Mouse (Mus musculus): ENCODE results near the gene Smco2. TPM values are rescaled to one million over a fixed set of nuclear protein-coding genes. Genes with fewer than 3 reads are reported as not detected.

Gene Smco2
- polyA plus RNA-seq, 1 experiment from 2014 or later = not detected

DNA sequence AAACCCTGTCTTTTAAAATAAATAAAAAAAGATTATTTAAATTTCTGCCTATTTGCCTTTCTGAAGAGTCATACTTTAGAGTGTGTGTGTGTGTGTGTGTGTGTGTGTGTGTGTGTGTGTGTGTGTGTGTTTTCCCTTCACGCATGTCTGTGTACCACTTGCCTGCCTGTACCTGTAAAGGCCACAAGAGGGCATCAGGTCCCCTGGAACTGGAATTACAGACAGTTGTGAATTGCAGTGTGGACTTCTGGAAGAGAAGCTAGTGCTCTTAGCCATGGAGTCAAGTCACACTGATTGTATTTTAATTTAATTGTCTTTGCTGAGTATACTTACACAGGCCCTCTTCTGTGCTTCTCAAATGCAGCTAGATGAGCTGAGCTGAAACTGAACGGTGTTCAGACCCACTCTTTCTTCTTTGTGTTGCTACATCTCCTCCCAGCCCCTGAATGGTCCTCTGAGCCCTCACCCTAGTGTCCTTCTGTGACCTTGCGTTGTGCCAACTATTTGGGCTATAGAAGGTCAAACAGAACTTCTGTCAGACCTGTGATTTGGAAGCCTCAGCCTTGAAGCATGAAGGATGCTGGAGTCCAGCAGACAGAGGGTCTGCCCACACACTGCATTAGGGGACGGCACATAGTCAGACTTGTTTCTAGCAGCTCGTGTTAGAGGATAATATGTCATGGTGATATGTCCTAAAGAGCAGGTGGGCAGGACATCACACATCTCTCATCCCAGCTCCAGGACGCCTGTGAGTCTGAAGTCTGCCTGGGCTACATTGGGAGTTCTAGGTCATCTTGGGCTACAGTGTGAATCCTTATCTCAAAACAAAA, 16.2 kb upstream of the Smco2 start:
- no peak overlapping the region for H3K9ac ChIP-seq (ENCODE audit: low read length)
- H3K4me3 ChIP-seq (ENCODE audit: low read depth, low read length) = no peak overlapping the region
- no peaks in the 10 kb centered on the region for H3K9me3 ChIP-seq (ENCODE audit: control insufficient read depth, low read length)
- no peaks in the 10 kb centered on the region for H3K27me3 ChIP-seq (ENCODE audit: control insufficient read depth, insufficient read depth, low read length)
- peak; percentile 81; the same call in 1 of the 2 replicates for ATAC-seq (ENCODE audit: low FRiP score)
- no peaks in the 10 kb centered on the region for H3K36me3 ChIP-seq (ENCODE audit: control insufficient read depth, insufficient read depth, low read length)
- WGBS = 72% methylated on average over 6 of the region's 6 CpGs
- H3K27ac ChIP-seq (ENCODE audit: low read depth, low read length) = no peak overlapping the region
- no peaks in the 10 kb centered on the region for H3K4me1 ChIP-seq (ENCODE audit: control insufficient read depth, insufficient read depth, low read length)
- DNase-seq (ENCODE audit: low spot score, missing footprints) = peak; percentile 92
- no peak overlapping the region for H3K4me2 ChIP-seq

DNA sequence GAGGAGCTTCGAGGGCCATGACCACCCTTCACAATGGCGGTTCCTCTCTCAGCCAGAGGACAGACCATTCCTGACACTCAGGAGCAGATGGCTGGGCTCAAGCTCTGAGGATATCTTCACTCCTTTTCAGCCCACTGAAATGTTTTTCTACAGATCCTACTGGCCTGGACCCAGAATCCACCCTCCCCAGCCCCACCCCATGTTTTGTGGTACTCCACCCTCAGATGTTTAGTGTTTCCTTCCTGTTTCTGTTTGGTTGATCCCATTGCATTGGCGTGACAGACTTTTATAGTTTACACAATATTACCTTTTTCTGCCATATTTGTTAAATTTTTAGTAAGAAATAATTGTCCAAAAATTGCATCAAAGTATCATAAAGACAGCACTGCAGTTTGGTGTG, 15.6 kb upstream of the Smco2 start:
- Histone ChIP-seq H3K36me3 (ENCODE audit: control insufficient read depth, insufficient read depth, low read length) (no peaks in the 10 kb centered on the region), H3K4me3 (ENCODE audit: low read depth, low read length) (no peak overlapping the region), H3K27me3 (ENCODE audit: control insufficient read depth, insufficient read depth, low read length) (no peaks in the 10 kb centered on the region), H3K9me3 (ENCODE audit: control insufficient read depth, low read length) (no peaks in the 10 kb centered on the region), H3K27ac (ENCODE audit: low read depth, low read length) (no peak overlapping the region), H3K4me2 (no peak overlapping the region), H3K9ac (ENCODE audit: low read length) (no peak overlapping the region), H3K4me1 (ENCODE audit: control insufficient read depth, insufficient read depth, low read length) (no peaks in the 10 kb centered on the region)
- 78% methylated on average over 3 of the region's 3 CpGs for WGBS
- no peak for DNase-seq (ENCODE audit: low spot score, missing footprints)
- ATAC-seq (ENCODE audit: low FRiP score) = no peak

DNA sequence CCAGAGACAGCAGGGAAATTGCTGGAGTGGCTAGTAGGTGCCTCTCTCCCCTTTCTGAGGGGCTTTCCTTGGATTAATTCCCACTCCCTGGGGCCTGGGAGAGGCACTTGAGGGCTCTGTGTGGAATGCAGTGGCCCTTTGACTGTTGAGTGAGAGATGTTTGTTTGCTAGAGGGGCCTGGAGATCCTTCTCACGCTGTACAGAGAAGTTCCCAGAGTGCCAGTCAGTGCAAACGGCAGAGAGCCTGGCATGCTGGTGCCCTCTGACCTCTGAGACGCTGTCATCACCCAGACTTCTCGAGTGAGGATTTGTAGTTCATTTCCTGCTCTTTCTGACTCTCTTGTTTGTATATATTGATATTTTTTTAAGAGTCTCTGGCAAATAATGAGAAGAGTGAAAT, 14.1 kb upstream of the Smco2 start:
- ATAC-seq (ENCODE audit: low FRiP score) = no peak
- Histone ChIP-seq H3K4me2 (no peak overlapping the region), H3K9me3 (ENCODE audit: control insufficient read depth, low read length) (no peaks in the 10 kb centered on the region), H3K4me1 (ENCODE audit: control insufficient read depth, insufficient read depth, low read length) (no peaks in the 10 kb centered on the region), H3K27ac (ENCODE audit: low read depth, low read length) (no peak overlapping the region), H3K36me3 (ENCODE audit: control insufficient read depth, insufficient read depth, low read length) (no peaks in the 10 kb centered on the region), H3K27me3 (ENCODE audit: control insufficient read depth, insufficient read depth, low read length) (no peaks in the 10 kb centered on the region), H3K4me3 (ENCODE audit: low read depth, low read length) (no peak overlapping the region), H3K9ac (ENCODE audit: low read length) (no peak overlapping the region)
- WGBS = 37% methylated on average over 4 of the region's 4 CpGs
- no peak for DNase-seq (ENCODE audit: low spot score, missing footprints)

DNA sequence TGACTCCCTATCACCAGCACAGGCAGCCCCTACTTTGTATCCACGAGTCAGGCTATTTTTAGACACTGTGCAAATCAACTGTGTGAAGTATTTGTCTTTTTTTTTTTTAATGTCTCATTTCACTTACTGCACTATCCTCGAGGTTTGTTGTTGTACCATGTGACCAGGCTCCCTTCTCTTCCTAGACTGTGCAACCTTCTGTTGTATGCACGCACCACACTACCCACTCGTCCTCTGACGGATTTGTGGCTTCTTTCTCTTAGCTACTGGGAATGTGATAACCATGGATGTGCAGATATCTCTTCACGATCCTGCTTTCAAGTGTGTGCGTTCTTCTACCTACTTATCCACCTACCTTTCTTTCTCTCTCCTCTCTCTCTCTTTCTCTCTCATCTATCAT, 12.6 kb upstream of the Smco2 start:
- ATAC-seq (ENCODE audit: low FRiP score) (no peak), DNase-seq (ENCODE audit: low spot score, missing footprints) (no peak)
- Histone ChIP-seq H3K4me1 (ENCODE audit: control insufficient read depth, insufficient read depth, low read length) (no peaks in the 10 kb centered on the region), H3K4me3 (ENCODE audit: low read depth, low read length) (no peak overlapping the region), H3K36me3 (ENCODE audit: control insufficient read depth, insufficient read depth, low read length) (no peaks in the 10 kb centered on the region), H3K4me2 (no peak overlapping the region), H3K9me3 (ENCODE audit: control insufficient read depth, low read length) (no peaks in the 10 kb centered on the region), H3K27ac (ENCODE audit: low read depth, low read length) (no peak overlapping the region), H3K27me3 (ENCODE audit: control insufficient read depth, insufficient read depth, low read length) (no peaks in the 10 kb centered on the region), H3K9ac (ENCODE audit: low read length) (no peak overlapping the region)
- WGBS = 85% methylated on average over 7 of the region's 7 CpGs

DNA sequence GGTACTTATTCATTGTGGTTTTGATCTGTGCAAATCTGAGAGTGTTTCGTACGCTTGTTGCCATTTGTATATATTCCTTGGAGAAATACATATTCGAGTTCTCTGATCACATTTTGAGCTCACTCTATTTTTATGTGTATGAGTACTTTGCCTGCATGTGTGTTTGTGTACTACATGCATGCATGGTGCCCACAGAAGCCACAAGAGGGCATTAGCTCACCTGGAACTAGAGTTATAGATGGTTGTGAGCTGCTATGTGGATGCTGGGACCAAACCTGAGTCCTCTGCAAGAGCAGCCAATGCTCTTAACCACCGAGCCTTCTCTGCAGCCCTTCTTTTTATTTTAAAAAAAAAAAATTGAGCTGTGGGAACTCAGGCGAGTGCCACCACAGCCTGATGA, 11.5 kb upstream of the Smco2 start:
- DNase-seq (ENCODE audit: low spot score, missing footprints) (no peak), ATAC-seq (ENCODE audit: low FRiP score) (no peak)
- no peak overlapping the region for H3K9ac ChIP-seq (ENCODE audit: low read length)
- H3K4me3 ChIP-seq (ENCODE audit: low read depth, low read length) = no peak overlapping the region
- no peaks in the 10 kb centered on the region for H3K4me1 ChIP-seq (ENCODE audit: control insufficient read depth, insufficient read depth, low read length)
- H3K36me3 ChIP-seq (ENCODE audit: control insufficient read depth, insufficient read depth, low read length) = no peaks in the 10 kb centered on the region
- H3K4me2 ChIP-seq = no peak overlapping the region
- H3K27ac ChIP-seq (ENCODE audit: low read depth, low read length) = no peak overlapping the region
- WGBS = 87% methylated on average over 5 of the region's 5 CpGs
- H3K27me3 ChIP-seq (ENCODE audit: control insufficient read depth, insufficient read depth, low read length) = no peaks in the 10 kb centered on the region
- H3K9me3 ChIP-seq (ENCODE audit: control insufficient read depth, low read length) = no peaks in the 10 kb centered on the region

DNA sequence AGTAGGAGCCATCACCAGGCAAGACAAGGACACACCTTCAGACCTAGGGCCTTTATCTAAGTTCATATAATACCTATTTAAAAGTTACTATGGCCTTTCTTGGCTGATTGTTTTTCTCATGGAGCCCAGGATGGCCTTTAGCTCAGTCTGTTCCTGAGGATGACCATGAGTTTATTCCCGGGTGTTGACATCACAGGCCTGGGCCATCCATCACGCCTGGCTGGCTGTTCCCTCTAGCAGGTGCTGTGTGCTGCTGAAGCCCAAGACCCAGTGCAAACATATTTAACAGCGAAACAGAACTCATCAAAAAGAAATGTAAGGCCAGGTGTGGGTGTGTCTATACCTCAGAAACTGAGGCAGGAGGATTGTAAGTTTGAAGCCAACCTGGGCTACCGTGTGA, 11.0 kb upstream of the Smco2 start:
- H3K4me1 ChIP-seq (ENCODE audit: control insufficient read depth, insufficient read depth, low read length) = no peaks in the 10 kb centered on the region
- no peaks in the 10 kb centered on the region for H3K27me3 ChIP-seq (ENCODE audit: control insufficient read depth, insufficient read depth, low read length)
- DNase-seq (ENCODE audit: low spot score, missing footprints) (no peak), ATAC-seq (ENCODE audit: low FRiP score) (no peak)
- no peak overlapping the region for H3K4me2 ChIP-seq
- no peak overlapping the region for H3K4me3 ChIP-seq (ENCODE audit: low read depth, low read length)
- H3K36me3 ChIP-seq (ENCODE audit: control insufficient read depth, insufficient read depth, low read length) = no peaks in the 10 kb centered on the region
- 87% methylated on average over 4 of the region's 4 CpGs for WGBS
- no peaks in the 10 kb centered on the region for H3K9me3 ChIP-seq (ENCODE audit: control insufficient read depth, low read length)
- H3K9ac ChIP-seq (ENCODE audit: low read length) = no peak overlapping the region
- no peak overlapping the region for H3K27ac ChIP-seq (ENCODE audit: low read depth, low read length)

DNA sequence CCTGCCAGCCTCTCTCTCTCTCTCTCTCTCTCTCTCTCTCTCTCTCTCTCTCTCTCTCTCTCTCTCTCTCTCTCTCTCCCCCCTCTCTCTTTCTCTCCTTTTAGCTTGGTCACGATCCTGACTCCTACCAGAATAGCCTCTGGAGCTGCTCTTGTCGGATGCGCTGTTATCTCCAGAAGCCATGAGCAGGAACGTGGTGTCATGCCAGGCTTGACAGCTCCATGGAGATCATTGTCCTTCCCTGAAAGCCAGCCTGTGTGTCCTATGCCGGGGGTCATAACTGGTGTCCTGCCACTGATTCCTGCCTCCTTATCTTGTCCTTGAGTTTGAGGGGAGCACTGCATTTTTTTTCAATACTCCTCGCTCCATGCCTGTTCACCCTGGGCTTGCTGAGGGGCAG, 5.0 kb upstream of the Smco2 start:
- Histone ChIP-seq H3K4me1 (ENCODE audit: control insufficient read depth, insufficient read depth, low read length) (no peaks in the 10 kb centered on the region), H3K4me2 (no peak overlapping the region), H3K9me3 (ENCODE audit: control insufficient read depth, low read length) (no peaks in the 10 kb centered on the region), H3K36me3 (ENCODE audit: control insufficient read depth, insufficient read depth, low read length) (no peaks in the 10 kb centered on the region), H3K9ac (ENCODE audit: low read length) (no peak overlapping the region), H3K4me3 (ENCODE audit: low read depth, low read length) (no peak overlapping the region), H3K27ac (ENCODE audit: low read depth, low read length) (no peak overlapping the region), H3K27me3 (ENCODE audit: control insufficient read depth, insufficient read depth, low read length) (no peaks in the 10 kb centered on the region)
- ATAC-seq (ENCODE audit: low FRiP score) = no peak
- 77% methylated on average over 6 of the region's 6 CpGs for WGBS
- no peak for DNase-seq (ENCODE audit: low spot score, missing footprints)

DNA sequence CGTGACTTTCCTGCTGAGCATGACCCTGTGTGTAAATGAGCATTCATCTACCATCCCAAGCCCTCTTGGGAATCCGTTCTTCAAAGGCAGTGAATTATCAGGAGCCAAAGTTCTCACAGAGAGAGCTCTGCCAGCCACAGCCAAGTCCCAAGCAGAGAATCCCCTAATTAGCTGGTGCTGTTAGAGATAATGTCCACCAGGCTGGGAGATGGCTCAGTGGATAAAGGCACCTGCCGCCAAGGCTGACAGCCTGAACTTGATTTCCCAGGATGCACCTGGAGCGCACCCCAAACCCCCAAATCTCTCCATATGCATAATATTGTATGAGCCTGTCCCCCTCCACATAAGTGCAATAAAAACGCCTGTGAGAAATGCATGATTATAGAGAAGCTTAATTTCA, 4.6 kb upstream of the Smco2 start:
- WGBS = 68% methylated on average over 5 of the region's 5 CpGs
- H3K27me3 ChIP-seq (ENCODE audit: control insufficient read depth, insufficient read depth, low read length) = no peaks in the 10 kb centered on the region
- H3K9me3 ChIP-seq (ENCODE audit: control insufficient read depth, low read length) = no peaks in the 10 kb centered on the region
- H3K4me3 ChIP-seq (ENCODE audit: low read depth, low read length) = no peak overlapping the region
- H3K36me3 ChIP-seq (ENCODE audit: control insufficient read depth, insufficient read depth, low read length) = no peaks in the 10 kb centered on the region
- ATAC-seq (ENCODE audit: low FRiP score) (no peak), DNase-seq (ENCODE audit: low spot score, missing footprints) (no peak)
- H3K4me1 ChIP-seq (ENCODE audit: control insufficient read depth, insufficient read depth, low read length) = no peaks in the 10 kb centered on the region
- H3K27ac ChIP-seq (ENCODE audit: low read depth, low read length) = no peak overlapping the region
- H3K4me2 ChIP-seq = no peak overlapping the region
- H3K9ac ChIP-seq (ENCODE audit: low read length) = no peak overlapping the region

DNA sequence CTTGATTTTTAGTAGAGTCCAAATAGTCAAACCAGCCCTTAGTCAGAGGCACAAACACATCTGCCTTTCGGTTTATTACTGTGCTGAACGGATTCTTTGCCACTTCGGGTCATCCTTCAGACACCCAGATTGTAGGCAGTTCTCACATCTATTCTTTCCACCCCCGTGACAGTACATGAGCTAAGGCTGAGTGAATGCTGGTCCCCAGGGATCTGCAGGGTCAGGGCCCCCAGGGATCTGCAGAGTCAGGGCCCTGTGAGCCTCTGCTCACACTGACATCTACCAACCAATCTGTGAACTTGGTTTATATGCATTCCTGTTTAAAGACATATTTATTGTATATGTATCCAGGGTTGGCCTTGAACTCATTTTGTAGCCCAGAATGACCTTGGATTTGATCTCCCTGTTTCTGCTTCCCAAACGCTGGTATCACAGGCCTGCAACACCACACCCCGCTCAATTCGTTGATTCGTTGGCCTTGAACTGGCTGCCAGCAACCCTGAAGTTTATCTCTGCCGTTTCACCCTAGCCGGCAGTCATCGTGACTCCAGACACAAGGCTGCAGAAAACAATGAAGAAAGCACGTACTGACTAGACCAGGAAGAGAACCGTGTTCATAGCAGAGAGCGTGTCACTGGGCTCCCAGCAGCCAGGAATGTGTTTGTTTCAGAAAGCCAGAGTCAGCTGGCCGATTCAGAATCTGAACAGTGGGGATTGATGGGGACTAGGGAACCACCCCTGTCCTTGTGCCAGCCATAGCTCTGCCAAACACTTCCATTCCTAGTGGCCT, 3.7 kb upstream of the Smco2 start:
- 84% methylated on average over 15 of the region's 15 CpGs for WGBS
- DNase-seq (ENCODE audit: low spot score, missing footprints) (no peak), ATAC-seq (ENCODE audit: low FRiP score) (no peak)
- Histone ChIP-seq H3K4me2 (no peak overlapping the region), H3K4me3 (ENCODE audit: low read depth, low read length) (no peak overlapping the region), H3K36me3 (ENCODE audit: control insufficient read depth, insufficient read depth, low read length) (no peaks in the 10 kb centered on the region), H3K4me1 (ENCODE audit: control insufficient read depth, insufficient read depth, low read length) (no peaks in the 10 kb centered on the region), H3K9me3 (ENCODE audit: control insufficient read depth, low read length) (no peaks in the 10 kb centered on the region), H3K27ac (ENCODE audit: low read depth, low read length) (no peak overlapping the region), H3K9ac (ENCODE audit: low read length) (no peak overlapping the region), H3K27me3 (ENCODE audit: control insufficient read depth, insufficient read depth, low read length) (no peaks in the 10 kb centered on the region)

Measured in midbrain, embryonic 11.5 days (tissue).